Mouse (Mus musculus): ENCODE measurements around the gene Tubg1. TPM values are rescaled to one million over a fixed set of nuclear protein-coding genes. Genes with fewer than 3 reads are reported as not detected.

The Tubg1 gene
- polyA plus RNA-seq, 1 experiment from 2014 or later, result 93.5 TPM

Small RNA genes lying within 50 kb of the gene (microRNA-seq; reads per million reads assigned to microRNA genes)
- not detected for gene Gm27626

Other genes starting within 250 kb of the Tubg1 start
- gene Stat3, start 180.4 kb upstream of the Tubg1 start, polyA plus RNA-seq (2016; fragmentation: Nextera tagmentation; extraction: Ambion mirVana), result 58.8 and 66.9 TPM in 2 replicates
- 35.0 and 36.0 TPM in 2 replicates for gene Cavin1, start 149.1 kb upstream of the Tubg1 start, polyA plus RNA-seq (2016; fragmentation: Nextera tagmentation; extraction: Ambion mirVana)
- gene Atp6v0a1, start 110.5 kb upstream of the Tubg1 start, polyA plus RNA-seq (2016; fragmentation: Nextera tagmentation; extraction: Ambion mirVana), result 71.1 and 81.7 TPM in 2 replicates
- 10.8 and 11.1 TPM in 2 replicates for gene Naglu, start 49.9 kb upstream of the Tubg1 start, polyA plus RNA-seq (2016; fragmentation: Nextera tagmentation; extraction: Ambion mirVana)
- gene Hsd17b1, start 41.5 kb upstream of the Tubg1 start, polyA plus RNA-seq (2016; fragmentation: Nextera tagmentation; extraction: Ambion mirVana), result 0.14 and 0.29 TPM in 2 replicates
- 50.8 and 54.5 TPM in 2 replicates for gene Coasy, start 37.4 kb upstream of the Tubg1 start, polyA plus RNA-seq (2016; fragmentation: Nextera tagmentation; extraction: Ambion mirVana)
- 59.6 and 68.0 TPM in 2 replicates for gene Mlx, start 32.7 kb upstream of the Tubg1 start, polyA plus RNA-seq (2016; fragmentation: Nextera tagmentation; extraction: Ambion mirVana)
- gene Psmc3ip, start 24.5 kb upstream of the Tubg1 start, polyA plus RNA-seq (2016; fragmentation: Nextera tagmentation; extraction: Ambion mirVana), result 31.4 and 34.3 TPM in 2 replicates
- 22.2 and 27.8 TPM in 2 replicates for gene Retreg3, start within 50 bp of the Tubg1 start, polyA plus RNA-seq (2016; fragmentation: Nextera tagmentation; extraction: Ambion mirVana)
- 13.4 and 15.1 TPM in 2 replicates for gene Tubg2, start 36.0 kb downstream of the Tubg1 start, polyA plus RNA-seq (2016; fragmentation: Nextera tagmentation; extraction: Ambion mirVana)
- gene Cntnap1, start 50.6 kb downstream of the Tubg1 start, polyA plus RNA-seq (2016; fragmentation: Nextera tagmentation; extraction: Ambion mirVana), result 1.7 and 2.2 TPM in 2 replicates
- 16.1 and 17.1 TPM in 2 replicates for gene Plekhh3, start 51.4 kb downstream of the Tubg1 start, polyA plus RNA-seq (2016; fragmentation: Nextera tagmentation; extraction: Ambion mirVana)
- 0.29 and 0.37 TPM in 2 replicates for gene Ccr10, start 55.5 kb downstream of the Tubg1 start, polyA plus RNA-seq (2016; fragmentation: Nextera tagmentation; extraction: Ambion mirVana)
- gene Ezh1, start 106.5 kb downstream of the Tubg1 start, polyA plus RNA-seq (2016; fragmentation: Nextera tagmentation; extraction: Ambion mirVana), result 14.1 and 14.3 TPM in 2 replicates
- gene Ramp2, start 126.1 kb downstream of the Tubg1 start, polyA plus RNA-seq (2016; fragmentation: Nextera tagmentation; extraction: Ambion mirVana), result 73.4 and 79.4 TPM in 2 replicates
- gene Vps25, start 133.8 kb downstream of the Tubg1 start, polyA plus RNA-seq (2016; fragmentation: Nextera tagmentation; extraction: Ambion mirVana), result 101 and 103 TPM in 2 replicates
- 6.2 and 7.5 TPM in 2 replicates for gene Wnk4, start 140.6 kb downstream of the Tubg1 start, polyA plus RNA-seq (2016; fragmentation: Nextera tagmentation; extraction: Ambion mirVana)
- 1.1 and 1.3 TPM in 2 replicates for gene Cntd1, start 159.1 kb downstream of the Tubg1 start, polyA plus RNA-seq (2016; fragmentation: Nextera tagmentation; extraction: Ambion mirVana)
- gene Coa3, start 159.2 kb downstream of the Tubg1 start, polyA plus RNA-seq (2016; fragmentation: Nextera tagmentation; extraction: Ambion mirVana), result 201 and 213 TPM in 2 replicates
- gene Becn1, start 182.3 kb downstream of the Tubg1 start, polyA plus RNA-seq (2016; fragmentation: Nextera tagmentation; extraction: Ambion mirVana), result 168 and 174 TPM in 2 replicates
- gene Psme3, start 196.3 kb downstream of the Tubg1 start, polyA plus RNA-seq (2016; fragmentation: Nextera tagmentation; extraction: Ambion mirVana), result 155 and 168 TPM in 2 replicates
- 2.5 and 3.0 TPM in 2 replicates for gene Aoc2, start 205.1 kb downstream of the Tubg1 start, polyA plus RNA-seq (2016; fragmentation: Nextera tagmentation; extraction: Ambion mirVana)
- not detected in 2 replicates for gene Aoc3, start 210.7 kb downstream of the Tubg1 start, polyA plus RNA-seq (2016; fragmentation: Nextera tagmentation; extraction: Ambion mirVana)
- gene G6pc, start 247.6 kb downstream of the Tubg1 start, polyA plus RNA-seq (2016; fragmentation: Nextera tagmentation; extraction: Ambion mirVana), result not detected in 2 replicates